Mouse (Mus musculus) myocyte (in vitro differentiated cells): Measurements from ENCODE around the gene Zdhhc5.
A peak's percentile ranks its signal among the peaks of the same experiment; 100 is the strongest.

ENCODE experiments used
- E2F4 ChIP-seq: IDR thresholded peaks from one replicate; pipeline ENCODE4 v1.6.1; 2011; ENCODE audit warnings: mild to moderate bottlenecking, control low read depth, moderate library complexity; ENCODE audit not compliant: insufficient read depth
- MAX ChIP-seq: IDR thresholded peaks from one replicate; pipeline ENCODE4 v1.6.1; 2011; ENCODE audit warnings: low read depth, mild to moderate bottlenecking, control low read depth
- MYOD1 ChIP-seq, 3 experiments: IDR thresholded peaks; one replicate each; pipeline ENCODE4 v1.6.1; 2011; ENCODE audit warnings: control low read depth in 2 of 3, low read depth in 2 of 3, mild to moderate bottlenecking in 2 of 3, moderate library complexity in 1 of 3; ENCODE audit not compliant: insufficient read length in 2 of 3, control insufficient read depth in 1 of 3
- MYOG ChIP-seq, 3 experiments: IDR thresholded peaks; one replicate each; pipeline ENCODE4 v1.6.1; 2011; ENCODE audit warnings: control low read depth in 2 of 3, low read depth in 2 of 3, mild to moderate bottlenecking in 2 of 3; ENCODE audit not compliant: insufficient read length in 2 of 3, control insufficient read depth in 1 of 3, insufficient read depth in 1 of 3
- POLR2A ChIP-seq: IDR thresholded peaks from one replicate; pipeline ENCODE4 v1.6.1; 2011; ENCODE audit warnings: low read depth, mild to moderate bottlenecking, control low read depth, moderate library complexity; ENCODE audit not compliant: insufficient read length
- POLR2AphosphoS2 ChIP-seq: IDR thresholded peaks from one replicate; pipeline ENCODE4 v1.6.1; 2011; ENCODE audit warnings: low read depth, control low read depth; ENCODE audit not compliant: insufficient read length
- TCF12 ChIP-seq: IDR thresholded peaks from one replicate; pipeline ENCODE4 v1.6.1; 2011; ENCODE audit warnings: mild to moderate bottlenecking, control low read depth; ENCODE audit not compliant: poor library complexity, insufficient read depth, severe bottlenecking
- USF1 ChIP-seq: IDR thresholded peaks from one replicate; pipeline ENCODE4 v1.6.1; 2011; ENCODE audit warnings: low read depth, mild to moderate bottlenecking, control low read depth, moderate library complexity

- TF ChIP-seq MAX (no peak), MYOG (IDR thresholded peaks at IDR 0.05; ENCODE audit: control insufficient read depth in 1 of 3, insufficient read depth in 1 of 3, insufficient read length in 2 of 3, low read depth in 2 of 3) (no peak), TCF12 (no peak), POLR2AphosphoS2 (peak; percentile 78), POLR2A (peak; percentile 72), E2F4 (no peak), USF1 (no peak), MYOD1 (IDR thresholded peaks at IDR 0.05; ENCODE audit: control insufficient read depth in 1 of 3, insufficient read length in 2 of 3, low read depth in 2 of 3) (no peak)
Measured at GRCm38 (mm10) chr2:84650464-84651195, 64.3 kb downstream of the Zdhhc5 start, which contains the start of gene Ctnnd1.
